ENCODE assay signal across 8 mouse cellular contexts in the genomic region with DNA sequence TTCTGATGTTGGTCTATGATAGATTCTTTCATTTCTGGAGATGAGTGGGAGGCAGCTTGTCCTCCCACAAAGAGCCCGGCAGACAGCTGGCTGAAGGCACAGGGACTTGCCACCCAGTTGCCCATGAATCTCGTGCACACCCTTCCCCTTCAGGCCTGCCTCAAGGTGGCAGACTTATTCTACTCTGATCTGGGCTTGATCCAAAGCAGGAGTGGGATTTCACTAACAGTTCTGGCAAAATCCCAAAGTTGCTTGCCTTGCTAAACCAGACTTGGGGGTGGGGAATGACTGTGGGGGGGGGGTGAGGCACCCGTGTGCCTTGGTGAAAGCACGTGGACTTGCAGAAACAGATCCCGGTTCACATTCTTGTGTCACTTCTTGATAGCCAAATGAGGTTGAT. TPM values are rescaled to one million over a fixed set of nuclear protein-coding genes. Genes with fewer than 3 reads are reported as not detected.
DNase-seq lines count a peak whose midpoint lies in the region; ATAC-seq and TF ChIP-seq lines count a peak whose summit lies in the region.

No protein-coding gene starts in this region.

- no peaks in the 10 kb centered on the region for H3K36me3 ChIP-seq in C2C12 (ENCODE audit: control insufficient read depth, insufficient read depth)
- H3K36me3 ChIP-seq in limb, embryonic 13.5 days: no peaks in the 10 kb centered on the region

- peak; percentile 20 for DNase-seq in gastrocnemius, adult 18-20 months (ENCODE audit: low spot score)
- DNase-seq in gastrocnemius, postnatal 25 days: no peak
- DNase-seq in cerebellum, postnatal 25 days: peak; percentile 36 to 50
- DNase-seq in heart, postnatal 14 days: peak; percentile 28 to 42
- DNase-seq in retina, embryonic 14.5 days (ENCODE audit: low spot score): peak; percentile 70
- no peak for DNase-seq in thymus, postnatal 4 days

- peaks cover 6% of the 10 kb centered on the region for H3K4me1 ChIP-seq in limb, embryonic 13.5 days

- no peak overlapping the region for H3K4me3 ChIP-seq in C2C12 (ENCODE audit: insufficient read depth, poor library complexity, severe bottlenecking)
- no peak overlapping the region for H3K4me3 ChIP-seq in limb, embryonic 13.5 days

- no peak overlapping the region for H3K4me2 ChIP-seq in limb, embryonic 13.5 days (replicated peaks)

- ATAC-seq in limb, embryonic 13.5 days (ENCODE audit: low FRiP score, low read depth): 0 out of 2 replicates have a peak, but pooled peaks have one; percentile 28

- H3ac ChIP-seq in C2C12 (ENCODE audit: control insufficient read depth, insufficient read length, low read depth): no peak overlapping the region

- no peaks in the 10 kb centered on the region for H3K79me2 ChIP-seq in C2C12 (ENCODE audit: control insufficient read depth, insufficient read depth)

- intact Hi-C loops in heart, postnatal 14 days (cut with DNase I): no loop called here

- H3K9me3 ChIP-seq in limb, embryonic 13.5 days: no peaks in the 10 kb centered on the region

- 12% methylated on average over 5 of the region's 5 CpGs for WGBS in limb, embryonic 13.5 days

- no peaks in the 10 kb centered on the region for H3K27me3 ChIP-seq in C2C12 (ENCODE audit: control insufficient read depth, insufficient read depth, insufficient read length)
- no peaks in the 10 kb centered on the region for H3K27me3 ChIP-seq in limb, embryonic 13.5 days

- peak; percentile 53 for TF ChIP-seq CTCF in C2C12 (IDR thresholded peaks at IDR 0.05; ENCODE audit: control insufficient read depth, insufficient read depth, insufficient read length)

- H3K27ac ChIP-seq in limb, embryonic 13.5 days: no peak overlapping the region

- H3K9ac ChIP-seq in limb, embryonic 13.5 days: no peak overlapping the region

- no peaks in the 10 kb centered on the region for H3K79me3 ChIP-seq in C2C12 (ENCODE audit: low read depth)

TF ChIP-seq in C2C12, 6 proteins besides CTCF, POLR2A, EP300 and RAD21:
- TF ChIP-seq USF1 (IDR thresholded peaks at IDR 0.05; ENCODE audit: low read depth): no peak
- TF ChIP-seq MYOG (IDR thresholded peaks at IDR 0.05; ENCODE audit: control insufficient read depth, extremely low read depth, insufficient read length): no peak
- TF ChIP-seq MYOD1 (IDR thresholded peaks at IDR 0.05; ENCODE audit: control insufficient read depth, insufficient read length, low read depth): no peak
- no peak for TF ChIP-seq FOSL1 (IDR thresholded peaks at IDR 0.05; ENCODE audit: insufficient read depth, low read length, poor library complexity, severe bottlenecking)
- TF ChIP-seq MAX (IDR thresholded peaks at IDR 0.05): no peak
- no peak for TF ChIP-seq CEBPB (IDR thresholded peaks at IDR 0.05; ENCODE audit: low read depth)
TF ChIP-seq in C2C12: peak in this region for 0.

RNA-seq across cellular contexts. Expression of a gene that starts 48.2 kb away (rescaled TPM):
- total RNA-seq in gastrocnemius, adult 18-20 months (2021): 10 to 100 TPM; 87.6 to 90.7 TPM
- total RNA-seq in gastrocnemius, postnatal 25 days (2021): 10 to 100 TPM; 56.2 to 78.7 TPM
- polyA plus RNA-seq in C2C12 (2012; fragmentation: generic; extraction: Trizol): 1.6 TPM
- 10 to 100 TPM; 32.7 to 36.1 TPM for total RNA-seq in heart, postnatal 14 days (2021)
- polyA plus RNA-seq in limb, embryonic 13.5 days (2015; fragmentation: Nextera tagmentation; extraction: Ambion mirVana): 0.51 and 0.54 TPM in 2 replicates

Comparison
In these comparisons a context has a peak if more than half of its experiments do, and no peak if none do; other contexts are left out.
1. DNase-seq: peak in gastrocnemius, adult 18-20 months (single experiment), cerebellum, postnatal 25 days (2 of 2), heart, postnatal 14 days (2 of 2) and retina, embryonic 14.5 days (single experiment); none in gastrocnemius, postnatal 25 days (single experiment) and thymus, postnatal 4 days (single experiment).